Mouse (Mus musculus): ENCODE measurements around the gene Nudt19. TPM values are rescaled to one million over a fixed set of nuclear protein-coding genes. Genes with fewer than 3 reads are reported as not detected.

The Nudt19 gene
- polyA plus RNA-seq, 1 experiment from 2014 or later: 87.4 TPM

- no peak overlapping the region for H3K9ac ChIP-seq (ENCODE audit: low read depth, low read length)
- no peak overlapping the region for H3K4me3 ChIP-seq (ENCODE audit: low read depth, low read length)
- no peak overlapping the region for H3K4me2 ChIP-seq (replicated peaks; ENCODE audit: low read depth)
- H3K9me3 ChIP-seq (ENCODE audit: control insufficient read depth): no peaks in the 10 kb centered on the region
- no peak overlapping the region for H3K27ac ChIP-seq (ENCODE audit: low read depth, low read length)
- TF ChIP-seq CTCF (IDR thresholded peaks at IDR 0.05; ENCODE audit: low read depth): no peak
- WGBS: 88% methylated on average over 2 of the region's 2 CpGs
- no peaks in the 10 kb centered on the region for H3K36me3 ChIP-seq (ENCODE audit: control insufficient read depth, insufficient read depth)
- no peaks in the 10 kb centered on the region for H3K27me3 ChIP-seq (replicated peaks; ENCODE audit: control insufficient read depth, insufficient read depth, low read length)
- no peaks in the 10 kb centered on the region for H3K4me1 ChIP-seq (replicated peaks; ENCODE audit: control insufficient read depth, insufficient read depth, low read length)
- ATAC-seq: no peak
Measured at GRCm38 (mm10) chr7:35526795-35527194, 29.3 kb downstream of the Nudt19 start.

GRCm38 (mm10) chr7:35501995-35502394 lies 54.1 kb downstream of the Nudt19 start:
- no peaks in the 10 kb centered on the region for H3K4me1 ChIP-seq (replicated peaks; ENCODE audit: control insufficient read depth, insufficient read depth, low read length)
- no peak overlapping the region for H3K4me2 ChIP-seq (replicated peaks; ENCODE audit: low read depth)
- no peak overlapping the region for H3K27ac ChIP-seq (ENCODE audit: low read depth, low read length)
- H3K36me3 ChIP-seq (ENCODE audit: control insufficient read depth, insufficient read depth): no peaks in the 10 kb centered on the region
- H3K9ac ChIP-seq (ENCODE audit: low read depth, low read length): no peak overlapping the region
- H3K27me3 ChIP-seq (replicated peaks; ENCODE audit: control insufficient read depth, insufficient read depth, low read length): no peaks in the 10 kb centered on the region
- no peaks in the 10 kb centered on the region for H3K9me3 ChIP-seq (ENCODE audit: control insufficient read depth)
- H3K4me3 ChIP-seq (ENCODE audit: low read depth, low read length): no peak overlapping the region
- 24% methylated on average over 4 of the region's 4 CpGs for WGBS
- 0 out of 2 replicates have a peak, but pooled peaks have one; percentile 22 for ATAC-seq
- peak; percentile 70 for TF ChIP-seq CTCF (IDR thresholded peaks at IDR 0.05; ENCODE audit: low read depth)

- H3K9me3 ChIP-seq (ENCODE audit: control insufficient read depth): no peaks in the 10 kb centered on the region
- WGBS: 97% methylated on average over 2 of the region's 2 CpGs
- H3K4me1 ChIP-seq (replicated peaks; ENCODE audit: control insufficient read depth, insufficient read depth, low read length): no peaks in the 10 kb centered on the region
- no peak overlapping the region for H3K27ac ChIP-seq (ENCODE audit: low read depth, low read length)
- no peak for TF ChIP-seq CTCF (IDR thresholded peaks at IDR 0.05; ENCODE audit: low read depth)
- no peak overlapping the region for H3K4me2 ChIP-seq (replicated peaks; ENCODE audit: low read depth)
- no peak overlapping the region for H3K9ac ChIP-seq (ENCODE audit: low read depth, low read length)
- H3K27me3 ChIP-seq (replicated peaks; ENCODE audit: control insufficient read depth, insufficient read depth, low read length): no peaks in the 10 kb centered on the region
- no peak overlapping the region for H3K4me3 ChIP-seq (ENCODE audit: low read depth, low read length)
- H3K36me3 ChIP-seq (ENCODE audit: control insufficient read depth, insufficient read depth): no peaks in the 10 kb centered on the region
- no peak for ATAC-seq
Measured at GRCm38 (mm10) chr7:35497516-35497915, 58.6 kb downstream of the Nudt19 start.

Other genes with a start within 250 kb of the Nudt19 start
- gene Gpatch1, start 237.9 kb downstream of the Nudt19 start, polyA plus RNA-seq (2015; fragmentation: Nextera tagmentation; extraction: Ambion mirVana): 8.6 and 9.1 TPM in 2 replicates
- gene Rhpn2, start 222.1 kb downstream of the Nudt19 start, polyA plus RNA-seq (2015; fragmentation: Nextera tagmentation; extraction: Ambion mirVana): 63.3 and 75.0 TPM in 2 replicates
- 9.3 and 10.3 TPM in 2 replicates for gene Faap24, start 159.5 kb downstream of the Nudt19 start, polyA plus RNA-seq (2015; fragmentation: Nextera tagmentation; extraction: Ambion mirVana)
- gene Cep89, start 159.3 kb downstream of the Nudt19 start, polyA plus RNA-seq (2015; fragmentation: Nextera tagmentation; extraction: Ambion mirVana): 9.7 and 10.1 TPM in 2 replicates
- gene Slc7a9, start 107.5 kb downstream of the Nudt19 start, polyA plus RNA-seq (2015; fragmentation: Nextera tagmentation; extraction: Ambion mirVana): 225 and 259 TPM in 2 replicates
- gene Tdrd12, start 18.6 kb downstream of the Nudt19 start, polyA plus RNA-seq (2015; fragmentation: Nextera tagmentation; extraction: Ambion mirVana): 1.5 and 2.0 TPM in 2 replicates
- gene Rgs9bp, start 29.3 kb upstream of the Nudt19 start, polyA plus RNA-seq (2015; fragmentation: Nextera tagmentation; extraction: Ambion mirVana): 0.03 TPM in 2 replicates
- gene Ankrd27, start 29.9 kb upstream of the Nudt19 start, polyA plus RNA-seq (2015; fragmentation: Nextera tagmentation; extraction: Ambion mirVana): 10.0 and 11.1 TPM in 2 replicates
- 168 and 169 TPM in 2 replicates for gene Pdcd5, start 91.2 kb upstream of the Nudt19 start, polyA plus RNA-seq (2015; fragmentation: Nextera tagmentation; extraction: Ambion mirVana)
- gene Dpy19l3, start 198.2 kb upstream of the Nudt19 start, polyA plus RNA-seq (2015; fragmentation: Nextera tagmentation; extraction: Ambion mirVana): 4.7 and 7.2 TPM in 2 replicates
- gene Zfp507, start 246.7 kb upstream of the Nudt19 start, polyA plus RNA-seq (2015; fragmentation: Nextera tagmentation; extraction: Ambion mirVana): 6.2 and 6.8 TPM in 2 replicates

Measured in intestine, postnatal 0 days (tissue).